Comparison of ENCODE assay signal across 25 mouse cellular contexts in the genomic region with DNA sequence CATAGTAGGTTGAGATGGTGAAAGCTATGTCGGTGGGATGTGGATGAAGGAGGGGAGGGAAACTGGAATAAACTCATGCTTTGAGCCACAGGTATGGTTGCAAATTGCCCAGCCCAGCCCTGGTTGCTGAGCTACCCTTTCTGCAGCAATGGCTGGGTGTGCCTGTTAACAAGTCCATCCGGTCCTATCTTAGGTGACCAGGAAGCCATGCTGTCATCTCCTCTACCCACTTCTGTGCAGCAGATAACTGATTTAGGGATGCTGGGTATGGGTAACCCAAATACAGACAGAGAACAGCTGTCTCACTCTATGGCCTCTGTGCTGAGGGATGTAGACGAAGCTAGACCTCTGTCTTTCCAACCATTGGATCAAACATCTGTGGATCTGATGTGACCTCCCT. TPM values are rescaled to one million over a fixed set of nuclear protein-coding genes. Genes with fewer than 3 reads are reported as not detected.
DNase-seq lines count a peak whose midpoint lies in the region; ATAC-seq and TF ChIP-seq lines count a peak whose summit lies in the region.
"Had no signal": no experiment of that assay in that cellular context is flagged by ENCODE, and none has a peak within 500 bp of the region (broad histone marks: within the 10 kb centered on the region; RNA-seq: fewer than 3 reads in every experiment).

No protein-coding gene starts in this region.

- peak; percentile 85 for ATAC-seq in heart, embryonic 12.5 days (ENCODE audit: insufficient number of reproducible peaks, low FRiP score)
- ATAC-seq in liver, embryonic 14.5 days (ENCODE audit: insufficient read depth): peak; percentile 93
- ATAC-seq: forebrain, embryonic 15.5 days; hindbrain, embryonic 16.5 days; midbrain, embryonic 13.5 days; Patski had no signal

- no peak for TF ChIP-seq POLR2A in bone marrow, adult 2 months (IDR thresholded peaks at IDR 0.05; ENCODE audit: borderline replicate concordance, control insufficient read depth, low read depth, low read length)

- H3K9me3 ChIP-seq in heart, embryonic 12.5 days (replicated peaks): peaks cover 10% of the 10 kb centered on the region
- H3K9me3 ChIP-seq in erythroblast, embryonic 14.5 days (ENCODE audit: control insufficient read depth, low read length): no peaks in the 10 kb centered on the region
- H3K9me3 ChIP-seq in liver, embryonic 14.5 days (ENCODE audit: control insufficient read depth, low read length): no peaks in the 10 kb centered on the region
- H3K9me3 ChIP-seq: forebrain, embryonic 15.5 days; limb, embryonic 13.5 days had no signal

- H3K4me2 ChIP-seq in heart, embryonic 12.5 days: no peak overlapping the region
- peak overlapping the region; percentile 16 for H3K4me2 ChIP-seq in liver, embryonic 14.5 days (ENCODE audit: low read depth)
- H3K4me2 ChIP-seq: embryonic facial prominence, embryonic 13.5 days; forebrain, embryonic 15.5 days; limb, embryonic 13.5 days; lung, embryonic 14.5 days; midbrain, embryonic 13.5 days had no signal

- DNase-seq in heart, adult 18-20 months: no peak
- peak; percentile 69 to 72 (median 70) for DNase-seq in liver, embryonic 14.5 days (ENCODE audit: low read depth in 3 of 3, low spot score in 3 of 3)
- DNase-seq in cerebellum, postnatal 4 days (ENCODE audit: low spot score in 2 of 2): no peak
- no peak for DNase-seq in right cerebral cortex, adult 18-20 months
- no peak for DNase-seq in cerebellum, adult 9-10 months
- DNase-seq: adrenal gland, postnatal 36 days; cerebellum, adult 18-20 months; cerebellum, postnatal 25 days; embryo, embryonic 11 days; gastrocnemius, postnatal 25 days; kidney, adult 18-20 months; kidney, postnatal 10 days; lung, embryonic 14.5 days; thymus, adult 18-20 months; thymus, postnatal 4 days had no signal

- 77% methylated on average over 3 of the region's 3 CpGs for WGBS in heart, embryonic 12.5 days
- 84% methylated on average over 3 of the region's 3 CpGs for WGBS in bone marrow, adult 2 months
- WGBS in liver, embryonic 14.5 days (ENCODE audit: insufficient replicate concordance): 54% methylated on average over 3 of the region's 3 CpGs

- no peak overlapping the region for H3K27ac ChIP-seq in heart, embryonic 12.5 days (ENCODE audit: poor library complexity, severe bottlenecking)
- H3K27ac ChIP-seq in bone marrow, adult 2 months (ENCODE audit: control insufficient read depth, insufficient read depth, low read depth, low read length, poor library complexity): peak overlapping the region; percentile 69; the same call in 1 of the 2 replicates
- H3K27ac ChIP-seq in liver, embryonic 14.5 days: peak overlapping the region; percentile 92
- H3K27ac ChIP-seq: embryonic facial prominence, embryonic 13.5 days; forebrain, embryonic 15.5 days; hindbrain, embryonic 10.5 days; limb, embryonic 13.5 days; midbrain, embryonic 13.5 days had no signal

- TF ChIP-seq EP300 in liver, embryonic 14.5 days (IDR thresholded peaks at IDR 0.05; ENCODE audit: low read depth): peak; percentile 87

- H3K27me3 ChIP-seq in heart, embryonic 12.5 days (replicated peaks): 0 out of 2 replicates have a peak, but pooled peaks cover under 1% of the 10 kb centered on the region
- no peaks in the 10 kb centered on the region for H3K27me3 ChIP-seq in erythroblast, embryonic 14.5 days (ENCODE audit: control insufficient read depth)
- no peaks in the 10 kb centered on the region for H3K27me3 ChIP-seq in liver, embryonic 14.5 days (ENCODE audit: control insufficient read depth, insufficient read depth, low read length)
- H3K27me3 ChIP-seq: embryonic facial prominence, embryonic 13.5 days; forebrain, embryonic 15.5 days; limb, embryonic 13.5 days; midbrain, embryonic 13.5 days; Patski had no signal

- no peak for TF ChIP-seq CTCF in bone marrow, adult 2 months (IDR thresholded peaks at IDR 0.05; ENCODE audit: control insufficient read depth, insufficient read depth, low read length)
- no peak for TF ChIP-seq CTCF in liver, embryonic 14.5 days (IDR thresholded peaks at IDR 0.05; ENCODE audit: low read depth)

- peaks cover 8% of the 10 kb centered on the region for H3K36me3 ChIP-seq in heart, embryonic 12.5 days
- H3K36me3 ChIP-seq in erythroblast, embryonic 14.5 days (ENCODE audit: control insufficient read depth): peaks cover 52% of the 10 kb centered on the region
- no peaks in the 10 kb centered on the region; the same call in 1 of the 2 replicates for H3K36me3 ChIP-seq in liver, embryonic 14.5 days (replicated peaks; ENCODE audit: control insufficient read depth, insufficient read depth, low read depth)
- H3K36me3 ChIP-seq: embryonic facial prominence, embryonic 13.5 days; forebrain, embryonic 15.5 days; hindbrain, embryonic 10.5 days; limb, embryonic 13.5 days; midbrain, embryonic 13.5 days had no signal

- H3K4me1 ChIP-seq in heart, embryonic 12.5 days (replicated peaks): 0 out of 2 replicates have a peak, but pooled peaks cover 5% of the 10 kb centered on the region
- H3K4me1 ChIP-seq in bone marrow, adult 2 months (ENCODE audit: control insufficient read depth, insufficient read depth, low read length): peaks cover 7% of the 10 kb centered on the region
- peaks cover 73% of the 10 kb centered on the region for H3K4me1 ChIP-seq in erythroblast, embryonic 14.5 days (ENCODE audit: control insufficient read depth)
- H3K4me1 ChIP-seq in liver, embryonic 14.5 days (replicated peaks; ENCODE audit: control insufficient read depth in 2 of 2, insufficient read depth in 2 of 2, low read length in 1 of 2): peaks cover 40 to 54% of the 10 kb centered on the region in 2 experiments
- H3K4me1 ChIP-seq: embryonic facial prominence, embryonic 13.5 days; limb, embryonic 13.5 days had no signal

- no peak overlapping the region for H3K9ac ChIP-seq in heart, embryonic 12.5 days
- H3K9ac ChIP-seq in liver, embryonic 14.5 days (replicated peaks): peak overlapping the region; percentile 15
- H3K9ac ChIP-seq: embryonic facial prominence, embryonic 13.5 days; forebrain, embryonic 15.5 days; limb, embryonic 13.5 days; lung, embryonic 14.5 days; midbrain, embryonic 13.5 days had no signal

- no peak overlapping the region for H3K4me3 ChIP-seq in heart, embryonic 12.5 days
- H3K4me3 ChIP-seq in bone marrow, adult 2 months (replicated peaks; ENCODE audit: control insufficient read depth, low read depth, low read length): no peak overlapping the region
- H3K4me3 ChIP-seq in erythroblast, embryonic 14.5 days (replicated peaks): peak overlapping the region; percentile 17
- no peak overlapping the region for H3K4me3 ChIP-seq in liver, embryonic 14.5 days (ENCODE audit: insufficient read depth in 1 of 2, low read depth in 2 of 2, low read length in 2 of 2)
- H3K4me3 ChIP-seq: embryonic facial prominence, embryonic 13.5 days; forebrain, embryonic 15.5 days; hindbrain, embryonic 10.5 days; limb, embryonic 13.5 days; midbrain, embryonic 13.5 days had no signal

RNA-seq across cellular contexts. Expression of a gene that starts 49.3 kb away (rescaled TPM):
- 29.8 and 30.5 TPM in 2 replicates for polyA plus RNA-seq in heart, embryonic 12.5 days (2016; fragmentation: Nextera tagmentation; extraction: Ambion mirVana)
- 10 to 100 TPM; 27.8 to 32.3 TPM for total RNA-seq in heart, adult 18-20 months (2021)
- 17.4 and 36.9 TPM in 2 replicates for polyA plus RNA-seq in bone marrow, adult 2 months (2011; ENCODE audit: insufficient read depth, insufficient read length, low replicate concordance, missing spikeins)
- polyA plus RNA-seq in erythroblast, embryonic 14.5 days (2012): 0.36 and 0.66 TPM in 2 replicates
- polyA plus RNA-seq in liver, embryonic 14.5 days (2012; rRNA removed): 12.5 and 13.4 TPM in 2 replicates
- 10.9 and 12.8 TPM in 2 replicates for polyA plus RNA-seq in liver, embryonic 14.5 days (2014; fragmentation: Nextera tagmentation; extraction: Ambion mirVana)

Comparison
In these comparisons a context has a peak if more than half of its experiments do, and no peak if none do; other contexts are left out.
1. DNase-seq: peak in liver, embryonic 14.5 days (3 of 3); none in heart, adult 18-20 months (0 of 2), cerebellum, postnatal 4 days (0 of 2), right cerebral cortex, adult 18-20 months (single experiment) and cerebellum, adult 9-10 months (single experiment).